Mouse (Mus musculus) NIH3T3 (cell line): ENCODE measurements around the gene Zfp956.

ENCODE experiments used
- DNase-seq: peaks from one replicate; pipeline ENCODE4 v3.0.0-alpha.2; 2012; ENCODE audit warnings: low read depth

Gene Zfp956

GRCm38 (mm10) chr6:47953191-47953726 is at the start of gene Zfp956:
Zfp956 (plus strand) TSS chr6:47953390.
- peak; percentile 95 for DNase-seq

GRCm38 (mm10) chr6:47903587-47903986 is 49.6 kb upstream of the Zfp956 start:
- DNase-seq, result peak; percentile 29

GRCm38 (mm10) chr6:47904361-47904760 is 48.8 kb upstream of the Zfp956 start:
- no peak for DNase-seq

- peak; percentile 27 for DNase-seq
These were observed 48.1 kb upstream of the Zfp956 start for GRCm38 (mm10) chr6:47904917-47905695.

- DNase-seq, result no peak
These were observed 46.9 kb upstream of the Zfp956 start for GRCm38 (mm10) chr6:47906326-47906725.

GRCm38 (mm10) chr6:47909007-47909406 is 44.2 kb upstream of the Zfp956 start:
- DNase-seq, result no peak

GRCm38 (mm10) chr6:47911650-47912049 is 41.5 kb upstream of the Zfp956 start:
- DNase-seq, result no peak

- DNase-seq, result no peak
These were observed 40.2 kb upstream of the Zfp956 start for GRCm38 (mm10) chr6:47912991-47913390.

- no peak for DNase-seq
These were observed 36.1 kb upstream of the Zfp956 start for GRCm38 (mm10) chr6:47917051-47917450.

- DNase-seq, result no peak
These were observed 34.4 kb upstream of the Zfp956 start for GRCm38 (mm10) chr6:47918768-47919274.

GRCm38 (mm10) chr6:47919646-47920446 is 33.3 kb upstream of the Zfp956 start:
- DNase-seq, result no peak

- peak; percentile 95 for DNase-seq
These were observed 32.5 kb upstream of the Zfp956 start, which contains the start of gene Zfp212 for GRCm38 (mm10) chr6:47920447-47921340. Zfp212 (plus strand) TSS chr6:47920476.

- DNase-seq, result no peak
These were observed 10.7 kb upstream of the Zfp956 start for GRCm38 (mm10) chr6:47942461-47942860.

GRCm38 (mm10) chr6:47943021-47943691 is 10.0 kb upstream of the Zfp956 start:
- DNase-seq, result no peak

- DNase-seq, result no peak
These were observed 9.5 kb upstream of the Zfp956 start for GRCm38 (mm10) chr6:47943721-47944120.

- DNase-seq, result no peak
These were observed 5.8 kb upstream of the Zfp956 start for GRCm38 (mm10) chr6:47947388-47947787.

- no peak for DNase-seq
These were observed 1.2 kb downstream of the Zfp956 start for GRCm38 (mm10) chr6:47954425-47954824.

- no peak for DNase-seq
These were observed 4.6 kb downstream of the Zfp956 start for GRCm38 (mm10) chr6:47957816-47958215.

GRCm38 (mm10) chr6:47960685-47961421 is 7.7 kb downstream of the Zfp956 start:
- DNase-seq, result peak; percentile 33

GRCm38 (mm10) chr6:47963051-47963450 is 9.9 kb downstream of the Zfp956 start:
- DNase-seq, result peak; percentile 22
